Mouse (Mus musculus): ENCODE data around the gene Epo. TPM values are rescaled to one million over a fixed set of nuclear protein-coding genes. Genes with fewer than 3 reads are reported as not detected.

The Epo gene
- polyA plus RNA-seq, 1 experiment, result not detected

GRCm38 (mm10) chr5:137455206-137455605 lies 77.8 kb downstream of the Epo start:
- H3K4me1 ChIP-seq (ENCODE audit: control insufficient read depth, insufficient read depth, insufficient read length, low read length), result peaks cover 13% of the 10 kb centered on the region; the same call in 1 of the 2 replicates
- TF ChIP-seq CTCF (IDR thresholded peaks at IDR 0.05; ENCODE audit: extremely low read depth, insufficient read length, insufficient replicate concordance, low read depth, low read length) (no peak), POLR2A (IDR thresholded peaks at IDR 0.05; ENCODE audit: low read depth, low read length) (no peak)
- 60% methylated on average over 6 of the region's 6 CpGs for WGBS
- H3K4me3 ChIP-seq (ENCODE audit: low read depth, low read length), result no peak overlapping the region
- H3K27ac ChIP-seq (ENCODE audit: insufficient read depth, low read depth, low read length), result no peak overlapping the region
- H3K36me3 ChIP-seq (ENCODE audit: control insufficient read depth, insufficient read depth, low read length), result no peaks in the 10 kb centered on the region
- no peaks in the 10 kb centered on the region for H3K27me3 ChIP-seq (ENCODE audit: control insufficient read depth, insufficient read depth, low read length)

DNA sequence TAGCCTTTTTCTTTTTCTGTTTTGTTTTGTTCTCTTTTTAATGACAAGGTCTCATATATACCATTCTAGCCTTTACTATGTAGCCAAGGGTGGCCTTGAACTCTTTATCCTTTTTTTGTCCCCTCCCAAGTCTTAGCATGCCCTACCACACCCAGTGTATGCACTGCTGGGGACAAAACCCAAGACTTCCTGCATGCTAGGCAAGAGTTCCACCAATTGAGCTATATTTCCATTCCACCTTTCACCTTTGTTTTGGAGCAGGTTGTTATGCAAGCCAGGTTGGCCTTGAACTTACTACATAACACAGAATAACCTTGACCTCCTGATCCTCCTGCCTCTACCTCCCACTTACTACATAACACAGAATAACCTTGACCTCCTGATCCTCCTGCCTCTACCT lies 87.5 kb downstream of the Epo start:
- no peaks in the 10 kb centered on the region for H3K4me1 ChIP-seq (ENCODE audit: control insufficient read depth, insufficient read depth, insufficient read length, low read length)
- H3K36me3 ChIP-seq (ENCODE audit: control insufficient read depth, insufficient read depth, low read length), result no peaks in the 10 kb centered on the region
- no peak for TF ChIP-seq CTCF (IDR thresholded peaks at IDR 0.05; ENCODE audit: extremely low read depth, insufficient read length, insufficient replicate concordance, low read depth, low read length)
- no peak for TF ChIP-seq POLR2A (IDR thresholded peaks at IDR 0.05; ENCODE audit: low read depth, low read length)
- no peak overlapping the region for H3K4me3 ChIP-seq (ENCODE audit: low read depth, low read length)
- H3K27me3 ChIP-seq (ENCODE audit: control insufficient read depth, insufficient read depth, low read length), result no peaks in the 10 kb centered on the region
- no peak overlapping the region for H3K27ac ChIP-seq (ENCODE audit: insufficient read depth, low read depth, low read length)

GRCm38 (mm10) chr5:137440216-137440855 lies 92.7 kb downstream of the Epo start:
- WGBS, result 64% methylated on average over 11 of the region's 11 CpGs

GRCm38 (mm10) chr5:137433889-137434288 lies 99.2 kb downstream of the Epo start:
- Histone ChIP-seq H3K4me3 (ENCODE audit: low read depth, low read length) (no peak overlapping the region), H3K27me3 (ENCODE audit: control insufficient read depth, insufficient read depth, low read length) (no peaks in the 10 kb centered on the region), H3K4me1 (ENCODE audit: control insufficient read depth, insufficient read depth, insufficient read length, low read length) (no peaks in the 10 kb centered on the region), H3K36me3 (ENCODE audit: control insufficient read depth, insufficient read depth, low read length) (no peaks in the 10 kb centered on the region), H3K27ac (ENCODE audit: insufficient read depth, low read depth, low read length) (no peak overlapping the region)
- no peak for TF ChIP-seq POLR2A (IDR thresholded peaks at IDR 0.05; ENCODE audit: low read depth, low read length)
- no peak for TF ChIP-seq CTCF (IDR thresholded peaks at IDR 0.05; ENCODE audit: extremely low read depth, insufficient read length, insufficient replicate concordance, low read depth, low read length)
- WGBS, result 74% methylated on average over 6 of the region's 6 CpGs

More at GRCm38 (mm10) chr5:137440216-137440855, 92.7 kb downstream of the Epo start:
- Histone ChIP-seq H3K4me3 (ENCODE audit: low read depth, low read length) (no peak overlapping the region), H3K27me3 (ENCODE audit: control insufficient read depth, insufficient read depth, low read length) (no peaks in the 10 kb centered on the region), H3K4me1 (ENCODE audit: control insufficient read depth, insufficient read depth, insufficient read length, low read length) (no peaks in the 10 kb centered on the region), H3K36me3 (ENCODE audit: control insufficient read depth, insufficient read depth, low read length) (no peaks in the 10 kb centered on the region), H3K27ac (ENCODE audit: insufficient read depth, low read depth, low read length) (no peak overlapping the region)
- TF ChIP-seq POLR2A (IDR thresholded peaks at IDR 0.05; ENCODE audit: low read depth, low read length) (no peak), CTCF (IDR thresholded peaks at IDR 0.05; ENCODE audit: extremely low read depth, insufficient read length, insufficient replicate concordance, low read depth, low read length) (no peak)

Other genes with a start within 250 kb of the Epo start
- gene Ache, start 245.7 kb downstream of the Epo start, polyA plus RNA-seq (2012; rRNA removed), result 5.1 and 5.3 TPM in 2 replicates
- gene Ufsp1, start 238.6 kb downstream of the Epo start, polyA plus RNA-seq (2012; rRNA removed), result 7.0 and 10.9 TPM in 2 replicates
- 60.3 and 109 TPM in 2 replicates for gene Srrt, start 225.6 kb downstream of the Epo start, polyA plus RNA-seq (2012; rRNA removed)
- 7.6 and 8.2 TPM in 2 replicates for gene Trip6, start 218.8 kb downstream of the Epo start, polyA plus RNA-seq (2012; rRNA removed)
- 9.2 and 14.8 TPM in 2 replicates for gene Slc12a9, start 199.6 kb downstream of the Epo start, polyA plus RNA-seq (2012; rRNA removed)
- 14.8 and 27.5 TPM in 2 replicates for gene Ephb4, start 183.1 kb downstream of the Epo start, polyA plus RNA-seq (2012; rRNA removed)
- 0.98 and 2.3 TPM in 2 replicates for gene Zan, start 56.2 kb downstream of the Epo start, polyA plus RNA-seq (2012; rRNA removed)
- gene Pop7, start 30.7 kb downstream of the Epo start, polyA plus RNA-seq (2012; rRNA removed), result 23.1 and 36.6 TPM in 2 replicates
- 7.3 and 15.7 TPM in 2 replicates for gene Gigyf1, start 14.7 kb downstream of the Epo start, polyA plus RNA-seq (2012; rRNA removed)
- gene Gnb2, start 268 bp upstream of the Epo start, polyA plus RNA-seq (2012; rRNA removed), result 534 and 1,215 TPM in 2 replicates
- 0.47 and 1.0 TPM in 2 replicates for gene Actl6b, start 20.3 kb upstream of the Epo start, polyA plus RNA-seq (2012; rRNA removed)
- gene Tfr2, start 36.6 kb upstream of the Epo start, polyA plus RNA-seq (2012; rRNA removed), result 0.20 and 0.52 TPM in 2 replicates
- gene Mospd3, start 67.8 kb upstream of the Epo start, polyA plus RNA-seq (2012; rRNA removed), result 89.7 and 164 TPM in 2 replicates
- gene Pcolce, start 80.5 kb upstream of the Epo start, polyA plus RNA-seq (2012; rRNA removed), result 30.4 and 31.1 TPM in 2 replicates
- 0.08 and 0.19 TPM in 2 replicates for gene Fbxo24, start 95.8 kb upstream of the Epo start, polyA plus RNA-seq (2012; rRNA removed)
- 38.4 and 54.1 TPM in 2 replicates for gene Lrch4, start 95.9 kb upstream of the Epo start, polyA plus RNA-seq (2012; rRNA removed)
- gene Gm20605, start 95.9 kb upstream of the Epo start, polyA plus RNA-seq (2012; rRNA removed), result 19.1 and 29.0 TPM in 2 replicates
- 86.6 and 155 TPM in 2 replicates for gene Sap25, start 108.1 kb upstream of the Epo start, polyA plus RNA-seq (2012; rRNA removed)
- 0.35 and 0.43 TPM in 2 replicates for gene Irs3, start 112.5 kb upstream of the Epo start, polyA plus RNA-seq (2012; rRNA removed)
- 6.1 and 11.6 TPM in 2 replicates for gene Agfg2, start 151.5 kb upstream of the Epo start, polyA plus RNA-seq (2012; rRNA removed)
- gene Nyap1, start 208.4 kb upstream of the Epo start, polyA plus RNA-seq (2012; rRNA removed), result 7.3 and 25.1 TPM in 2 replicates
- gene Tsc22d4, start 212.5 kb upstream of the Epo start, polyA plus RNA-seq (2012; rRNA removed), result 72.9 and 209 TPM in 2 replicates
- gene Ppp1r35, start 245.6 kb upstream of the Epo start, polyA plus RNA-seq (2012; rRNA removed), result 40.0 and 75.4 TPM in 2 replicates

All from small intestine, adult 2 months (tissue).